Mouse (Mus musculus) CH12.LX (cell line): ENCODE measurements around the gene Abtb1. TPM values are rescaled to one million over a fixed set of nuclear protein-coding genes. Genes with fewer than 3 reads are reported as not detected.
A peak's percentile ranks its signal among the peaks of the same experiment; 100 is the strongest.

Experiments
- DNase-seq: peaks from one replicate; pipeline ENCODE4 v3.0.0-alpha.2; 2013; ENCODE audit errors: extremely low read depth
- H3K27ac ChIP-seq: 2 replicates; pipeline ENCODE4 v1.5.1; 2012; ENCODE audit warnings: low read depth, mild to moderate bottlenecking, control low read depth, moderate library complexity; ENCODE audit not compliant: insufficient read depth
- H3K27me3 ChIP-seq: replicated peaks from 2 replicates; pipeline ENCODE3; 2012; ENCODE audit warnings: inconsistent platforms
- H3K36me3 ChIP-seq, 2 experiments: replicated peaks in 1 of 2; 2 replicates each; pipeline versions ENCODE3 to v1.6.1; 2012; ENCODE audit warnings: inconsistent platforms in 1 of 2, low read length in 1 of 2, mild to moderate bottlenecking in 1 of 2, mixed read lengths in 1 of 2, moderate library complexity in 1 of 2; ENCODE audit not compliant: control insufficient read depth in 1 of 2, insufficient read depth in 1 of 2
- H3K4me1 ChIP-seq, 2 experiments: 2 replicates each; pipeline ENCODE4 v1.6.1; 2012; ENCODE audit warnings: inconsistent platforms in 1 of 2, moderate library complexity in 1 of 2; ENCODE audit not compliant: insufficient read depth in 2 of 2, control insufficient read depth in 1 of 2
- H3K4me2 ChIP-seq: 2 replicates; pipeline ENCODE4 v1.6.1; 2012; ENCODE audit warnings: low read depth, mild to moderate bottlenecking, control low read depth; ENCODE audit not compliant: poor library complexity, insufficient read depth, severe bottlenecking
- H3K4me3 ChIP-seq, 3 experiments: fragments of 150-350 bp in 1 of 3; sonication (generic) in 1 of 3; replicated peaks in 1 of 3; 2 replicates each; pipeline versions ENCODE3 to v1.5.1; 2011 to 2012; ENCODE audit warnings: low read depth in 2 of 3, low read length in 2 of 3, mild to moderate bottlenecking in 2 of 3, moderate library complexity in 2 of 3, control low read depth in 1 of 3, improper control_type of control experiment in 1 of 3, inconsistent platforms in 1 of 3, mixed read lengths in 1 of 3; ENCODE audit not compliant: poor library complexity in 1 of 3
- H3K79me2 ChIP-seq: replicated peaks from 2 replicates; pipeline ENCODE4 v1.6.1; 2012; ENCODE audit warnings: mild to moderate bottlenecking, moderate library complexity; ENCODE audit not compliant: control insufficient read depth, poor library complexity, insufficient read depth, severe bottlenecking; ENCODE audit errors: extremely low read depth
- H3K9ac ChIP-seq: 2 replicates; pipeline ENCODE4 v1.6.1; 2012; ENCODE audit warnings: low read depth, mild to moderate bottlenecking, control low read depth, moderate library complexity; ENCODE audit not compliant: insufficient read depth
- H3K9me3 ChIP-seq: replicated peaks from 2 replicates; pipeline ENCODE3; 2012; ENCODE audit warnings: low read length, inconsistent platforms, mixed read lengths
- BHLHE40 ChIP-seq: IDR thresholded peaks from 2 replicates; pipeline ENCODE4 v1.6.1; 2011; ENCODE audit warnings: mild to moderate bottlenecking, low read depth, low read length, improper control_type of control experiment
- CTCF ChIP-seq, 2 experiments: IDR thresholded peaks in 1 of 2; conservative IDR thresholded peaks in 1 of 2; 2 replicates each; pipeline ENCODE4 v1.5.1; 2011 to 2012; ENCODE audit warnings: low read depth in 2 of 2, low read length in 2 of 2, improper control_type of control experiment in 1 of 2, inconsistent platforms in 1 of 2, mild to moderate bottlenecking in 1 of 2, moderate library complexity in 1 of 2
- ELF1 ChIP-seq: IDR thresholded peaks from 2 replicates; pipeline ENCODE4 v1.6.1; 2014; ENCODE audit warnings: low read depth, mild to moderate bottlenecking, inconsistent platforms, low read length, improper control_type of control experiment
- EP300 ChIP-seq: IDR thresholded peaks from 2 replicates; pipeline ENCODE4 v1.6.1; 2011; ENCODE audit warnings: low read length, improper control_type of control experiment
- GABPA ChIP-seq: IDR thresholded peaks from 2 replicates; pipeline ENCODE4 v1.6.1; 2012; ENCODE audit warnings: low read depth, low read length, improper control_type of control experiment, inconsistent platforms; ENCODE audit not compliant: insufficient replicate concordance
- HCFC1 ChIP-seq: IDR thresholded peaks from 2 replicates; pipeline ENCODE4 v1.6.1; 2012; ENCODE audit warnings: low read depth, mild to moderate bottlenecking, inconsistent platforms, low read length, improper control_type of control experiment
- JUN ChIP-seq: IDR thresholded peaks from 2 replicates; pipeline ENCODE4 v1.6.1; 2011; ENCODE audit warnings: low read depth, mild to moderate bottlenecking, low read length, improper control_type of control experiment, moderate library complexity; ENCODE audit not compliant: insufficient read depth
- JUND ChIP-seq: conservative IDR thresholded peaks from 2 replicates; pipeline ENCODE4 v1.6.1; 2011; ENCODE audit warnings: low read depth, low read length, improper control_type of control experiment
- KAT2A ChIP-seq: IDR thresholded peaks from 2 replicates; pipeline ENCODE4 v1.6.1; 2012; ENCODE audit warnings: low read length, improper control_type of control experiment, inconsistent platforms; ENCODE audit not compliant: insufficient replicate concordance
- MAZ ChIP-seq: IDR thresholded peaks from 2 replicates; pipeline ENCODE4 v1.6.1; 2012; ENCODE audit warnings: low read depth, mild to moderate bottlenecking, inconsistent platforms, low read length, improper control_type of control experiment, moderate library complexity
- MEF2A ChIP-seq: IDR thresholded peaks from 2 replicates; pipeline ENCODE4 v1.6.1; 2014; ENCODE audit warnings: low read depth, mild to moderate bottlenecking, inconsistent platforms, low read length, improper control_type of control experiment, borderline replicate concordance
- NRF1 ChIP-seq: IDR thresholded peaks from 2 replicates; pipeline ENCODE4 v1.6.1; 2014; ENCODE audit warnings: low read depth, mild to moderate bottlenecking, inconsistent platforms, low read length, improper control_type of control experiment, moderate library complexity
- POLR2A ChIP-seq: IDR thresholded peaks from 2 replicates; pipeline ENCODE4 v1.6.1; 2011; ENCODE audit warnings: low read depth, mild to moderate bottlenecking, improper control_type of control experiment, low read length
- POLR2AphosphoS2 ChIP-seq: IDR thresholded peaks from 2 replicates; pipeline ENCODE4 v1.6.1; 2011; ENCODE audit warnings: low read depth, low read length, improper control_type of control experiment
- RAD21 ChIP-seq: IDR thresholded peaks from 2 replicates; pipeline ENCODE4 v1.6.1; 2011; ENCODE audit warnings: low read depth, mild to moderate bottlenecking, low read length, improper control_type of control experiment, moderate library complexity
- RCOR1 ChIP-seq: conservative IDR thresholded peaks from 2 replicates; pipeline ENCODE4 v1.6.1; 2012; ENCODE audit warnings: low read depth, mild to moderate bottlenecking, inconsistent platforms, low read length, improper control_type of control experiment
- SIN3A ChIP-seq: IDR thresholded peaks from 2 replicates; pipeline ENCODE4 v1.6.1; 2012; ENCODE audit warnings: low read length, improper control_type of control experiment, inconsistent platforms
- SMC3 ChIP-seq: IDR thresholded peaks from 2 replicates; pipeline ENCODE4 v1.6.1; 2011; ENCODE audit warnings: low read depth, low read length, improper control_type of control experiment
- TBP ChIP-seq: conservative IDR thresholded peaks from 2 replicates; pipeline ENCODE4 v1.6.1; 2011; ENCODE audit warnings: low read depth, low read length, improper control_type of control experiment
- TCF12 ChIP-seq: IDR thresholded peaks from 2 replicates; pipeline ENCODE4 v1.6.1; 2014; ENCODE audit warnings: low read depth, mild to moderate bottlenecking, inconsistent platforms, low read length, improper control_type of control experiment
- USF1 ChIP-seq: IDR thresholded peaks from 2 replicates; pipeline ENCODE4 v1.6.1; 2014; ENCODE audit warnings: low read depth, mild to moderate bottlenecking, inconsistent platforms, low read length, improper control_type of control experiment
- ZKSCAN1 ChIP-seq: IDR thresholded peaks from 2 replicates; pipeline ENCODE4 v1.6.1; 2012; ENCODE audit warnings: low read depth, inconsistent platforms, low read length, improper control_type of control experiment, borderline replicate concordance
- dilution Hi-C: fragments of 300-500 bp; cut with MboI; formaldehyde crosslinking; loops from 2 replicates; pipeline ENCODE4 v1.14.3; 2020; ENCODE audit warnings: low sequenced_read_pairs; ENCODE audit not compliant: extremely low pct_unique_long_range_greater_than_20kb, extremely low pct_ligation_motif_present
- in situ Hi-C: fragments of 300-500 bp; cut with MboI; formaldehyde crosslinking; loops from 3 replicates; pipeline ENCODE4 v1.14.3; 2019; ENCODE audit warnings: low sequenced_read_pairs, low pct_ligation_motif_present, low pct_unique_long_range_greater_than_20kb, mixed read lengths
- polyA plus RNA-seq: library from polyadenylated mRNA; unstranded; fragments of >175 nt; gene quantifications from 2 replicates; pipeline ENCODE4 v1.2.1, GENCODE M21; 2012; ENCODE audit warnings: low read depth; ENCODE audit not compliant: insufficient read length
- total RNA-seq, 2 experiments: library from RNA; depleted of rRNA; stranded (reverse); fragments of 300-350 nt in 1 of 2; fragments of >200 nt in 1 of 2; gene quantifications; 2 replicates each; pipeline ENCODE4 v1.2.3; 2012 to 2014

Gene Abtb1
- total and polyA plus RNA-seq, 3 experiments: 13.0 to 20.8 (median 18.4) TPM

- Histone ChIP-seq H3K79me2 (no peaks in the 10 kb centered on the region), H3K4me1 (peaks cover 55 to 89% of the 10 kb centered on the region in 2 experiments), H3K36me3 (peaks cover 36 to 45% of the 10 kb centered on the region in 2 experiments), H3K27me3 (no peaks in the 10 kb centered on the region), H3K4me2 (no peak overlapping the region), H3K9ac (no peak overlapping the region), H3K4me3 (no peak overlapping the region), H3K9me3 (no peaks in the 10 kb centered on the region), H3K27ac (peak overlapping the region; percentile 95)
- in situ Hi-C loops (loop anchor here (5.0 kb wide), 1 partner anchor 95 kb away; no protein-coding TSS in a partner anchor), dilution Hi-C loops (no loop called here)
- peak; percentile 88 for DNase-seq
- TF ChIP-seq SMC3 (peak; percentile 50), BHLHE40 (peak; percentile 30), MAZ (no peak), POLR2A (0 out of 2 replicates have a peak, but pooled peaks have one; percentile 26), ELF1 (no peak), RAD21 (peak; percentile 53), EP300 (peak; percentile 74), TCF12 (peak; percentile 64), CTCF (conservative IDR thresholded peaks at IDR 0.05 in 1 of 2, IDR thresholded peaks at IDR 0.05 in 1 of 2; ENCODE audit: low read depth in 2 of 2, low read length in 2 of 2) (peak in 1 of 2 experiments; percentile 59; a peak in 2 of 4 replicates), USF1 (no peak)
Measured at GRCm38 (mm10) chr6:88827395-88828205, 14.2 kb downstream of the Abtb1 start.

GRCm38 (mm10) chr6:88826965-88827364 lies 14.8 kb downstream of the Abtb1 start:
- H3K27me3 ChIP-seq: no peaks in the 10 kb centered on the region
- no peak for TF ChIP-seq JUND
- TF ChIP-seq ZKSCAN1: no peak
- no peak for TF ChIP-seq EP300
- TF ChIP-seq KAT2A: no peak
- TF ChIP-seq ELF1: no peak
- no peak for TF ChIP-seq JUN
- TF ChIP-seq TBP: no peak
- no peak for TF ChIP-seq SIN3A
- no peak for TF ChIP-seq NRF1
- TF ChIP-seq BHLHE40: no peak
- TF ChIP-seq HCFC1: no peak
- TF ChIP-seq RCOR1: no peak
- TF ChIP-seq GABPA: no peak
- no peak for TF ChIP-seq POLR2A
- TF ChIP-seq POLR2AphosphoS2: no peak
- TF ChIP-seq MEF2A: no peak
- no peaks in the 10 kb centered on the region for H3K9me3 ChIP-seq
- in situ Hi-C loops: loop anchor here (5.0 kb wide), 1 partner anchor 95 kb away; no protein-coding TSS in a partner anchor
- no peaks in the 10 kb centered on the region for H3K79me2 ChIP-seq
- H3K9ac ChIP-seq: no peak overlapping the region
- H3K36me3 ChIP-seq: peaks cover 42 to 52% of the 10 kb centered on the region in 2 experiments
- dilution Hi-C loops: no loop called here
- no peak for DNase-seq
- peak overlapping the region; percentile 95 for H3K27ac ChIP-seq
- H3K4me2 ChIP-seq: no peak overlapping the region
- peaks cover 52 to 84% of the 10 kb centered on the region in 2 experiments for H3K4me1 ChIP-seq
- no peak overlapping the region for H3K4me3 ChIP-seq
